Mouse (Mus musculus) stomach, embryonic 15.5 days (tissue): ENCODE data around the gene Ccdc138. TPM values are rescaled to one million over a fixed set of nuclear protein-coding genes. Genes with fewer than 3 reads are reported as not detected.
A peak's percentile ranks its signal among the peaks of the same experiment; 100 is the strongest.

Source experiments
- ATAC-seq: fragments of 200-750 bp; cut with Nextera tagmentation; 2 replicates; pipeline ENCODE4 v1.8.0; 2017; ENCODE audit warnings: low read depth, moderate number of reproducible peaks, moderate TSS enrichment; ENCODE audit not compliant: insufficient read depth, low FRiP score
- H3K27ac ChIP-seq: fragments of 300-500 bp; sonication (generic); 2 replicates; pipeline ENCODE4 v1.5.1; 2015; ENCODE audit warnings: mild to moderate bottlenecking, inconsistent platforms
- H3K27me3 ChIP-seq: fragments of 300-500 bp; sonication (generic); replicated peaks from 2 replicates; pipeline ENCODE4 v1.6.1; 2015; ENCODE audit warnings: inconsistent platforms
- H3K36me3 ChIP-seq: fragments of 300-500 bp; sonication (generic); 2 replicates; pipeline ENCODE4 v1.6.1; 2015; ENCODE audit warnings: inconsistent platforms
- H3K4me1 ChIP-seq: fragments of 300-500 bp; sonication (generic); 2 replicates; pipeline ENCODE4 v1.6.1; 2015; ENCODE audit warnings: inconsistent platforms
- H3K4me2 ChIP-seq: fragments of 300-500 bp; sonication (generic); 2 replicates; pipeline ENCODE4 v1.6.1; 2015; ENCODE audit warnings: mild to moderate bottlenecking, inconsistent platforms
- H3K4me3 ChIP-seq: fragments of 300-500 bp; sonication (generic); replicated peaks from 2 replicates; pipeline ENCODE4 v1.5.1; 2015; ENCODE audit warnings: inconsistent platforms
- H3K9ac ChIP-seq: fragments of 300-500 bp; sonication (generic); 2 replicates; pipeline ENCODE4 v1.6.1; 2015; ENCODE audit warnings: inconsistent platforms
- H3K9me3 ChIP-seq: fragments of 300-500 bp; sonication (generic); 2 replicates; pipeline ENCODE4 v1.6.1; 2016; ENCODE audit warnings: inconsistent platforms
- WGBS: fragments of 180-500 bp; shearing (Covaris S2); methylation state at CpG from one replicate; pipeline ENCODE4 v1.1.7; 2015; 5-methylcytosine and 5-hydroxymethylcytosine counted together
- polyA plus RNA-seq: library from polyadenylated mRNA; unstranded; fragments of >200 nt; fragmentation: Nextera tagmentation; extraction: Ambion mirVana; gene quantifications from 2 replicates; pipeline ENCODE4 v1.2.1, GENCODE M21; 2015

Gene Ccdc138
- polyA plus RNA-seq, 1 experiment from 2014 or later: 7.7 TPM

- Histone ChIP-seq H3K9ac (no peak overlapping the region), H3K36me3 (no peaks in the 10 kb centered on the region), H3K4me2 (no peak overlapping the region), H3K4me3 (no peak overlapping the region), H3K4me1 (no peaks in the 10 kb centered on the region), H3K27ac (no peak overlapping the region), H3K27me3 (no peaks in the 10 kb centered on the region), H3K9me3 (no peaks in the 10 kb centered on the region)
- WGBS: 90% methylated on average over 3 of the region's 3 CpGs
- ATAC-seq: no peak
These were observed 97.4 kb downstream of the Ccdc138 start for GRCm38 (mm10) chr10:58595197-58595596.

- ATAC-seq: no peak
- H3K36me3 ChIP-seq: no peaks in the 10 kb centered on the region
- no peak overlapping the region for H3K4me3 ChIP-seq
- no peak overlapping the region for H3K27ac ChIP-seq
- H3K9me3 ChIP-seq: no peaks in the 10 kb centered on the region
- 67% methylated on average over 5 of the region's 5 CpGs for WGBS
- no peaks in the 10 kb centered on the region for H3K27me3 ChIP-seq
- no peaks in the 10 kb centered on the region for H3K4me1 ChIP-seq
- H3K9ac ChIP-seq: no peak overlapping the region
- no peak overlapping the region for H3K4me2 ChIP-seq
These were observed 98.1 kb downstream of the Ccdc138 start for GRCm38 (mm10) chr10:58595821-58596220.

GRCm38 (mm10) chr10:58600151-58600550 is 102.4 kb downstream of the Ccdc138 start:
- Histone ChIP-seq H3K9me3 (no peaks in the 10 kb centered on the region), H3K4me2 (no peak overlapping the region), H3K9ac (no peak overlapping the region), H3K36me3 (no peaks in the 10 kb centered on the region), H3K27me3 (no peaks in the 10 kb centered on the region), H3K27ac (no peak overlapping the region), H3K4me3 (no peak overlapping the region), H3K4me1 (no peaks in the 10 kb centered on the region)
- 89% methylated on average over 5 of the region's 5 CpGs for WGBS
- no peak for ATAC-seq

- no peak overlapping the region for H3K4me3 ChIP-seq
- H3K9me3 ChIP-seq: no peaks in the 10 kb centered on the region
- no peaks in the 10 kb centered on the region for H3K27me3 ChIP-seq
- H3K4me2 ChIP-seq: no peak overlapping the region
- no peaks in the 10 kb centered on the region for H3K4me1 ChIP-seq
- H3K27ac ChIP-seq: 0 out of 2 replicates have a peak overlapping the region, but pooled peaks have one; percentile 37
- 32% methylated on average over 5 of the region's 5 CpGs for WGBS
- no peak overlapping the region for H3K9ac ChIP-seq
- H3K36me3 ChIP-seq: no peaks in the 10 kb centered on the region
- no peak for ATAC-seq
These were observed 103.2 kb downstream of the Ccdc138 start for GRCm38 (mm10) chr10:58600983-58601382.

GRCm38 (mm10) chr10:58601431-58601901 is 103.7 kb downstream of the Ccdc138 start:
- no peak for ATAC-seq
- Histone ChIP-seq H3K4me3 (no peak overlapping the region), H3K4me1 (no peaks in the 10 kb centered on the region), H3K4me2 (no peak overlapping the region), H3K9me3 (no peaks in the 10 kb centered on the region), H3K27me3 (no peaks in the 10 kb centered on the region), H3K27ac (0 out of 2 replicates have a peak overlapping the region, but pooled peaks have one; percentile 17), H3K36me3 (no peaks in the 10 kb centered on the region), H3K9ac (no peak overlapping the region)
- WGBS: 44% methylated on average over 6 of the region's 6 CpGs

GRCm38 (mm10) chr10:58601946-58602345 is 104.2 kb downstream of the Ccdc138 start:
- Histone ChIP-seq H3K4me1 (no peaks in the 10 kb centered on the region), H3K4me2 (no peak overlapping the region), H3K4me3 (no peak overlapping the region), H3K9me3 (no peaks in the 10 kb centered on the region), H3K27me3 (no peaks in the 10 kb centered on the region), H3K27ac (peak overlapping the region; percentile 17; the same call in 1 of the 2 replicates), H3K9ac (no peak overlapping the region), H3K36me3 (no peaks in the 10 kb centered on the region)
- ATAC-seq: no peak; the same call in 1 of the 2 replicates
- 71% methylated on average over 7 of the region's 7 CpGs for WGBS

- 68% methylated on average over 2 of the region's 2 CpGs for WGBS
- no peak overlapping the region for H3K27ac ChIP-seq
- ATAC-seq: peak; percentile 54; the same call in 1 of the 2 replicates
These were observed 107.0 kb downstream of the Ccdc138 start for GRCm38 (mm10) chr10:58604779-58605178.

GRCm38 (mm10) chr10:58606356-58606755 is 108.6 kb downstream of the Ccdc138 start:
- Histone ChIP-seq H3K27ac (no peak overlapping the region), H3K4me3 (no peak overlapping the region), H3K36me3 (no peaks in the 10 kb centered on the region), H3K4me1 (no peaks in the 10 kb centered on the region), H3K9ac (no peak overlapping the region), H3K4me2 (no peak overlapping the region), H3K9me3 (no peaks in the 10 kb centered on the region), H3K27me3 (no peaks in the 10 kb centered on the region)
- no peak for ATAC-seq
- 81% methylated on average over 3 of the region's 3 CpGs for WGBS

More at GRCm38 (mm10) chr10:58604779-58605178, 107.0 kb downstream of the Ccdc138 start:
- Histone ChIP-seq H3K27me3 (no peaks in the 10 kb centered on the region), H3K9ac (no peak overlapping the region), H3K4me3 (no peak overlapping the region), H3K36me3 (no peaks in the 10 kb centered on the region), H3K9me3 (no peaks in the 10 kb centered on the region), H3K4me1 (no peaks in the 10 kb centered on the region), H3K4me2 (no peak overlapping the region)

GRCm38 (mm10) chr10:58608858-58609257 is 111.1 kb downstream of the Ccdc138 start:
- Histone ChIP-seq H3K9ac (no peak overlapping the region), H3K36me3 (no peaks in the 10 kb centered on the region), H3K9me3 (no peaks in the 10 kb centered on the region), H3K4me2 (no peak overlapping the region), H3K4me1 (no peaks in the 10 kb centered on the region), H3K27me3 (no peaks in the 10 kb centered on the region), H3K4me3 (no peak overlapping the region), H3K27ac (no peak overlapping the region)
- ATAC-seq: no peak
- 65% methylated on average over 3 of the region's 3 CpGs for whole genome bisulfite sequencing

GRCm38 (mm10) chr10:58610484-58611261 is 112.9 kb downstream of the Ccdc138 start:
- ATAC-seq: no peak
- H3K4me1 ChIP-seq: no peaks in the 10 kb centered on the region
- H3K36me3 ChIP-seq: no peaks in the 10 kb centered on the region
- no peak overlapping the region for H3K4me2 ChIP-seq
- no peak overlapping the region for H3K9ac ChIP-seq
- no peaks in the 10 kb centered on the region for H3K9me3 ChIP-seq
- H3K4me3 ChIP-seq: no peak overlapping the region
- H3K27ac ChIP-seq: no peak overlapping the region
- H3K27me3 ChIP-seq: no peaks in the 10 kb centered on the region
- 77% methylated on average over 7 of the region's 7 CpGs for WGBS

- Histone ChIP-seq H3K9ac (no peak overlapping the region), H3K27ac (peak overlapping the region; percentile 59; the same call in 1 of the 2 replicates), H3K9me3 (no peaks in the 10 kb centered on the region), H3K4me2 (no peak overlapping the region), H3K4me3 (no peak overlapping the region), H3K4me1 (no peaks in the 10 kb centered on the region), H3K36me3 (no peaks in the 10 kb centered on the region), H3K27me3 (no peaks in the 10 kb centered on the region)
- peak; percentile 46; the same call in 1 of the 2 replicates for ATAC-seq
- 78% methylated on average over 6 of the region's 6 CpGs for WGBS
These were observed 116.9 kb downstream of the Ccdc138 start for GRCm38 (mm10) chr10:58614601-58615000.

GRCm38 (mm10) chr10:58616565-58616964 is 118.8 kb downstream of the Ccdc138 start:
- Histone ChIP-seq H3K36me3 (no peaks in the 10 kb centered on the region), H3K27me3 (no peaks in the 10 kb centered on the region), H3K9ac (no peak overlapping the region), H3K9me3 (no peaks in the 10 kb centered on the region), H3K4me1 (no peaks in the 10 kb centered on the region), H3K4me2 (no peak overlapping the region), H3K4me3 (no peak overlapping the region), H3K27ac (no peak overlapping the region; the same call in 1 of the 2 replicates)
- ATAC-seq: peak; percentile 24; the same call in 1 of the 2 replicates
- WGBS: 59% methylated on average over 5 of the region's 5 CpGs
